Mouse (Mus musculus): ENCODE measurements around the gene Duoxa2. TPM values are rescaled to one million over a fixed set of nuclear protein-coding genes. Genes with fewer than 3 reads are reported as not detected.

The Duoxa2 gene
- polyA plus RNA-seq, 1 experiment from 2014 or later = not detected

- peak overlapping the region; percentile 16; the same call in 1 of the 2 replicates for H3K9ac ChIP-seq (ENCODE audit: low read length)
- H3K4me1 ChIP-seq (ENCODE audit: control insufficient read depth in 2 of 2, insufficient read depth in 2 of 2, low read length in 2 of 2) = peaks cover 11 to 38% of the 10 kb centered on the region in 2 experiments; a peak in 3 of 4 replicates
- no peaks in the 10 kb centered on the region for H3K36me3 ChIP-seq (ENCODE audit: control insufficient read depth, insufficient read depth, low read length)
- H3K4me2 ChIP-seq (ENCODE audit: low read length) = peak overlapping the region; percentile 75
- H3K27ac ChIP-seq (replicated peaks in 1 of 2; ENCODE audit: control insufficient read depth in 1 of 2, insufficient read depth in 1 of 2, low read depth in 2 of 2, low read length in 2 of 2) = no peak overlapping the region
- 11% methylated on average over 23 of the region's 23 CpGs for WGBS
- H3K9me3 ChIP-seq (ENCODE audit: control insufficient read depth, low read length) = no peaks in the 10 kb centered on the region
- H3K27me3 ChIP-seq (ENCODE audit: control insufficient read depth, insufficient read depth, low read length) = peaks cover 98% of the 10 kb centered on the region
- no peak for ATAC-seq (ENCODE audit: insufficient number of reproducible peaks, insufficient read depth, low FRiP score, low read depth)
- peak overlapping the region; percentile 25 to 39 for H3K4me3 ChIP-seq (ENCODE audit: control insufficient read depth in 1 of 2, insufficient read depth in 1 of 2, low read depth in 1 of 2, low read length in 2 of 2)
Observed at GRCm38 (mm10) chr2:122301921-122302573, 3.3 kb downstream of the Duoxa2 start.

- H3K4me3 ChIP-seq (ENCODE audit: control insufficient read depth in 1 of 2, insufficient read depth in 1 of 2, low read depth in 1 of 2, low read length in 2 of 2) = no peak overlapping the region
- peaks cover 98% of the 10 kb centered on the region for H3K27me3 ChIP-seq (ENCODE audit: control insufficient read depth, insufficient read depth, low read length)
- no peak for ATAC-seq (ENCODE audit: insufficient number of reproducible peaks, insufficient read depth, low FRiP score, low read depth)
- WGBS = 9% methylated on average over 9 of the region's 9 CpGs
- no peak overlapping the region for H3K9ac ChIP-seq (ENCODE audit: low read length)
- H3K4me1 ChIP-seq (ENCODE audit: control insufficient read depth in 2 of 2, insufficient read depth in 2 of 2, low read length in 2 of 2) = peaks cover 11 to 34% of the 10 kb centered on the region in 2 experiments; a peak in 3 of 4 replicates
- H3K9me3 ChIP-seq (ENCODE audit: control insufficient read depth, low read length) = no peaks in the 10 kb centered on the region
- H3K27ac ChIP-seq (replicated peaks in 1 of 2; ENCODE audit: control insufficient read depth in 1 of 2, insufficient read depth in 1 of 2, low read depth in 2 of 2, low read length in 2 of 2) = no peak overlapping the region
- no peak overlapping the region for H3K4me2 ChIP-seq (ENCODE audit: low read length)
- no peaks in the 10 kb centered on the region for H3K36me3 ChIP-seq (ENCODE audit: control insufficient read depth, insufficient read depth, low read length)
Observed at GRCm38 (mm10) chr2:122302574-122303241, 4.0 kb downstream of the Duoxa2 start.

DNA sequence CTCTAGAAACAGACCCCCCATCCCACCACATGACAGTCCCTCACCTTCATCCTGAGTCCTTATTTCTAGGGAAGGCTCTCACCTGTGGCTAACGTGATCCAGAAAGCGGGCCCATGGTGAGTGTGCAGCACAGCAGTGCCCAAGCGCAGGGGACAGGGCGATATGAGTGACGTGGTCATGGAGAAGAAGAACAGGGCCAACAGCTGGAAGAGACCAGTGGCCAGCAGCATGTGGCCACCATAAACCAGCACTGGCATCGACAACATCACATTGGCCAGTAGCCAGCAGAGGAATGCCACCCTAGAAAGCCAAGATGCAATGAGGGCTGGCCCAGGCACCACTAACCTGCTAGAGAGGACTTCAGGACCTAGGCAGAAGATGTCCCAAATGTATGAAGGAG lies 5.8 kb downstream of the Duoxa2 start:
- H3K4me3 ChIP-seq (ENCODE audit: control insufficient read depth in 1 of 2, insufficient read depth in 1 of 2, low read depth in 1 of 2, low read length in 2 of 2) = no peak overlapping the region
- H3K27ac ChIP-seq (replicated peaks in 1 of 2; ENCODE audit: control insufficient read depth in 1 of 2, insufficient read depth in 1 of 2, low read depth in 2 of 2, low read length in 2 of 2) = no peak overlapping the region
- no peak overlapping the region for H3K9ac ChIP-seq (ENCODE audit: low read length)
- H3K36me3 ChIP-seq (ENCODE audit: control insufficient read depth, insufficient read depth, low read length) = no peaks in the 10 kb centered on the region
- peaks cover 95% of the 10 kb centered on the region for H3K27me3 ChIP-seq (ENCODE audit: control insufficient read depth, insufficient read depth, low read length)
- peaks cover 4 to 20% of the 10 kb centered on the region in 2 experiments; a peak in 3 of 4 replicates for H3K4me1 ChIP-seq (ENCODE audit: control insufficient read depth in 2 of 2, insufficient read depth in 2 of 2, low read length in 2 of 2)
- H3K4me2 ChIP-seq (ENCODE audit: low read length) = no peak overlapping the region
- ATAC-seq (ENCODE audit: insufficient number of reproducible peaks, insufficient read depth, low FRiP score, low read depth) = no peak
- H3K9me3 ChIP-seq (ENCODE audit: control insufficient read depth, low read length) = no peaks in the 10 kb centered on the region
- WGBS = 82% methylated on average over 6 of the region's 6 CpGs

- H3K9ac ChIP-seq (ENCODE audit: low read length) = no peak overlapping the region
- ATAC-seq (ENCODE audit: insufficient number of reproducible peaks, insufficient read depth, low FRiP score, low read depth) = no peak
- no peak overlapping the region for H3K4me2 ChIP-seq (ENCODE audit: low read length)
- peaks cover 4 to 15% of the 10 kb centered on the region in 2 experiments; a peak in 3 of 4 replicates for H3K4me1 ChIP-seq (ENCODE audit: control insufficient read depth in 2 of 2, insufficient read depth in 2 of 2, low read length in 2 of 2)
- no peak overlapping the region for H3K27ac ChIP-seq (replicated peaks in 1 of 2; ENCODE audit: control insufficient read depth in 1 of 2, insufficient read depth in 1 of 2, low read depth in 2 of 2, low read length in 2 of 2)
- H3K36me3 ChIP-seq (ENCODE audit: control insufficient read depth, insufficient read depth, low read length) = no peaks in the 10 kb centered on the region
- H3K4me3 ChIP-seq (ENCODE audit: control insufficient read depth in 1 of 2, insufficient read depth in 1 of 2, low read depth in 1 of 2, low read length in 2 of 2) = no peak overlapping the region
- H3K9me3 ChIP-seq (ENCODE audit: control insufficient read depth, low read length) = no peaks in the 10 kb centered on the region
- WGBS = 79% methylated on average over 16 of the region's 16 CpGs
- peaks cover 93% of the 10 kb centered on the region for H3K27me3 ChIP-seq (ENCODE audit: control insufficient read depth, insufficient read depth, low read length)
Observed at GRCm38 (mm10) chr2:122305097-122305892, 6.6 kb downstream of the Duoxa2 start.

DNA sequence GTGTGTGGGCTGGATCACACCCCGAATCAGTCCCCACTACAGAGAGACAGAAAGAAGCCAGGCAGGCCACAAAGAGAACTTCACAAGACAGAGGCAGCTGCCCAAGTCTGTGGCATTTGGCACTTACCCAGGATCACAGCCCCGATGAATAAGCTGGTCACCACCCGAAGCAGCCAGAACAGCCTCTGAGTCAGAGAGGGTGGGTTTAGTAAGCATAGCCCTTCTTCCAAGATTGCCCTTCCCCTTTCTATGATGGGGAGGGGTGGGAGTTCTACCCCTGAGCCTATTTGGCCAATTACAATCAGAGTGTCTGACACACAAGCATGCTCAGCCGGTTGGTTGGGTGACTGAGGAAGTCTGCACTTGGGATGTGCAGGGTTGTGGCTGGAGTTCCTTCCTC lies 7.5 kb downstream of the Duoxa2 start:
- Histone ChIP-seq H3K27ac (replicated peaks in 1 of 2; ENCODE audit: control insufficient read depth in 1 of 2, insufficient read depth in 1 of 2, low read depth in 2 of 2, low read length in 2 of 2) (no peak overlapping the region), H3K4me1 (ENCODE audit: control insufficient read depth in 2 of 2, insufficient read depth in 2 of 2, low read length in 2 of 2) (peaks cover 4 to 12% of the 10 kb centered on the region in 2 experiments; a peak in 3 of 4 replicates), H3K4me2 (ENCODE audit: low read length) (no peak overlapping the region), H3K27me3 (ENCODE audit: control insufficient read depth, insufficient read depth, low read length) (peaks cover 93% of the 10 kb centered on the region), H3K4me3 (ENCODE audit: control insufficient read depth in 1 of 2, insufficient read depth in 1 of 2, low read depth in 1 of 2, low read length in 2 of 2) (no peak overlapping the region), H3K9ac (ENCODE audit: low read length) (no peak overlapping the region), H3K36me3 (ENCODE audit: control insufficient read depth, insufficient read depth, low read length) (no peaks in the 10 kb centered on the region), H3K9me3 (ENCODE audit: control insufficient read depth, low read length) (no peaks in the 10 kb centered on the region)
- 47% methylated on average over 4 of the region's 4 CpGs for WGBS
- no peak for ATAC-seq (ENCODE audit: insufficient number of reproducible peaks, insufficient read depth, low FRiP score, low read depth)

DNA sequence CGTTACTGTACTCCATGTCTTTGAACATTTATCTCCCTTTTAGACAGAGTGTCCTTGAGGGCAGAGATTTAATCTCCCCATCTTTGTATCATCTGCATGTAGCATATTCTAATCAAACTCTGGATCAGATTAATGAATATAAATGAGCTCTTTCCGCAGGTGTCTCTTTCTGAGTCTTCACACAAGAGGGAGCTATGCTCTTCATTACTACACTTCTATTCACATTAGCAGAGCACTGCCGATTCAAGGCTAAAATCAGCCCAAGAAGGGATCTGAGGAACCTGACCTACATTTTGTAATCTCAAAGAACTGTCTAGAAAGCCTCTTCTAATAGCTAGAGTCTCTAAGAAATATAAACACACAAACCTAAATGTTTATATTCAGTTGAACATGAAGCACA lies 10.9 kb downstream of the Duoxa2 start:
- no peaks in the 10 kb centered on the region for H3K9me3 ChIP-seq (ENCODE audit: control insufficient read depth, low read length)
- no peaks in the 10 kb centered on the region for H3K36me3 ChIP-seq (ENCODE audit: control insufficient read depth, insufficient read depth, low read length)
- no peak overlapping the region for H3K27ac ChIP-seq (replicated peaks in 1 of 2; ENCODE audit: control insufficient read depth in 1 of 2, insufficient read depth in 1 of 2, low read depth in 2 of 2, low read length in 2 of 2)
- no peak overlapping the region for H3K4me2 ChIP-seq (ENCODE audit: low read length)
- no peak overlapping the region for H3K9ac ChIP-seq (ENCODE audit: low read length)
- peaks cover 7 to 11% of the 10 kb centered on the region in 2 experiments; a peak in 3 of 4 replicates for H3K4me1 ChIP-seq (ENCODE audit: control insufficient read depth in 2 of 2, insufficient read depth in 2 of 2, low read length in 2 of 2)
- H3K27me3 ChIP-seq (ENCODE audit: control insufficient read depth, insufficient read depth, low read length) = peaks cover 93% of the 10 kb centered on the region
- no peak overlapping the region for H3K4me3 ChIP-seq (ENCODE audit: control insufficient read depth in 1 of 2, insufficient read depth in 1 of 2, low read depth in 1 of 2, low read length in 2 of 2)
- ATAC-seq (ENCODE audit: insufficient number of reproducible peaks, insufficient read depth, low FRiP score, low read depth) = no peak
- WGBS = 40% methylated on average over 3 of the region's 3 CpGs

GRCm38 (mm10) chr2:122311561-122311960 lies 12.9 kb downstream of the Duoxa2 start:
- H3K27me3 ChIP-seq (ENCODE audit: control insufficient read depth, insufficient read depth, low read length) = peaks cover 88% of the 10 kb centered on the region
- no peak for ATAC-seq (ENCODE audit: insufficient number of reproducible peaks, insufficient read depth, low FRiP score, low read depth)
- H3K9ac ChIP-seq (ENCODE audit: low read length) = no peak overlapping the region
- WGBS = 59% methylated on average over 2 of the region's 2 CpGs
- peaks cover 7 to 11% of the 10 kb centered on the region in 2 experiments; a peak in 3 of 4 replicates for H3K4me1 ChIP-seq (ENCODE audit: control insufficient read depth in 2 of 2, insufficient read depth in 2 of 2, low read length in 2 of 2)
- no peak overlapping the region for H3K4me2 ChIP-seq (ENCODE audit: low read length)
- no peak overlapping the region for H3K4me3 ChIP-seq (ENCODE audit: control insufficient read depth in 1 of 2, insufficient read depth in 1 of 2, low read depth in 1 of 2, low read length in 2 of 2)
- H3K27ac ChIP-seq (replicated peaks in 1 of 2; ENCODE audit: control insufficient read depth in 1 of 2, insufficient read depth in 1 of 2, low read depth in 2 of 2, low read length in 2 of 2) = no peak overlapping the region
- no peaks in the 10 kb centered on the region for H3K9me3 ChIP-seq (ENCODE audit: control insufficient read depth, low read length)
- H3K36me3 ChIP-seq (ENCODE audit: control insufficient read depth, insufficient read depth, low read length) = no peaks in the 10 kb centered on the region

Measured in heart, embryonic 14.5 days (tissue).